ENCODE assay signal across 15 mouse cellular contexts in the genomic region with DNA sequence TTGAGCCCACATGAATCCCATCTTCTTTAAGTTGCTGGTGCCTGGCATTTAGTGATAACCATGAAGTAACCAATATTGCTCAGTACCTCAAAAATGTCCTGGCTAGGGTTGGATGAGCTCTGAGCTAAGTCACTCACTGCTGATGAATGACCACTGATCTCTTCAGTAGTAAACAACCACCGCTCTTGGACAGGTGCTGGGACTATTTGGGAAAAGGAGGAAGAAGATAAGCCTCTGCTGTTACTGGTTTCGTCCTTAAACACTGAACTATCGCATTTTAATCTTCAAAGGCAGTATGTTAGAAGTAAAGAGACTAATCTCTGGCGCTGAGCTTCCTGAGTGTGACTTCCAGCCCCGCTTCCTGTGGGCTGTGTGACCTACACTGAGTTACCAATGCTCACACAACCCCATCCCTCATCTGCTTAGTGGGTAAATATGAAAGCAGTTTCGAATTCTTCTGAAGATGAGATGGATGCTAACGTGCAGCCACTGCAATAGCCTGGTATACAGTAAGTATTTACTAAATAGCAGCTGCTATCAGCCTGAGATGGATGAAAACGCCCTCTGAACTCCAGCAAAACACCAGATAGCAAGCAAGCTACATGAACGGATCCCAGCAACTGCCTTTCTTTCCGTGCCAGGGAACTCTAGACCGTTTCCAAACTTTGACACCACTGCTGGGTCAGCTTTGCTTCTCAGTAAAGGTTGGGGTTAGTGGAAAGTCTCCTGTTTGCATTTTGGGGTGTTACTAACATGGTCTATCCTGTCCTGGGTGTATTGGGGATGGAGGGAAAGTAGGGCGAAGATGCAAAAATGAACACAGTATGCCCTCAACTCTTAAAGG. TPM values are rescaled to one million over a fixed set of nuclear protein-coding genes. Genes with fewer than 3 reads are reported as not detected.
DNase-seq lines count a peak whose midpoint lies in the region; ATAC-seq and TF ChIP-seq lines count a peak whose summit lies in the region.
"Had no signal": no experiment of that assay in that cellular context is flagged by ENCODE, and none has a peak within 500 bp of the region (broad histone marks: within the 10 kb centered on the region; RNA-seq: fewer than 3 reads in every experiment).

No protein-coding gene starts in this region.

- no peak overlapping the region for H3K4me3 ChIP-seq in heart, embryonic 12.5 days
- peak overlapping the region; percentile 25 to 33; a peak in 3 of 4 replicates for H3K4me3 ChIP-seq in MEL (ENCODE audit: control insufficient read depth in 1 of 2, insufficient read depth in 1 of 2, low read depth in 2 of 2, low read length in 2 of 2)
- no peak overlapping the region for H3K4me3 ChIP-seq in liver, embryonic 12.5 days
- no peak overlapping the region for H3K4me3 ChIP-seq in stomach, postnatal 0 days (ENCODE audit: low read depth, low read length)
- H3K4me3 ChIP-seq: forebrain, embryonic 13.5 days; layer of hippocampus, adult 2 months; midbrain, embryonic 15.5 days had no signal

- TF ChIP-seq EP300 in MEL (IDR thresholded peaks at IDR 0.05; ENCODE audit: low read depth in 1 of 2, low read length in 2 of 2): peak; percentile 73
- no peak for TF ChIP-seq EP300 in stomach, postnatal 0 days (optimal IDR thresholded peaks at IDR 0.05)

- no peaks in the 10 kb centered on the region for H3K27me3 ChIP-seq in heart, embryonic 12.5 days (replicated peaks)
- no peaks in the 10 kb centered on the region for H3K27me3 ChIP-seq in MEL (ENCODE audit: control insufficient read depth in 1 of 2, insufficient read depth in 2 of 2, low read length in 2 of 2)
- no peaks in the 10 kb centered on the region for H3K27me3 ChIP-seq in liver, embryonic 12.5 days (replicated peaks)
- no peaks in the 10 kb centered on the region for H3K27me3 ChIP-seq in stomach, postnatal 0 days (ENCODE audit: control insufficient read depth, insufficient read depth, low read length)
- H3K27me3 ChIP-seq: CH12.LX; forebrain, embryonic 13.5 days; midbrain, embryonic 15.5 days had no signal

- H3K9me3 ChIP-seq in heart, embryonic 12.5 days (replicated peaks): no peaks in the 10 kb centered on the region
- H3K9me3 ChIP-seq in MEL (replicated peaks; ENCODE audit: insufficient read depth, low read length): no peaks in the 10 kb centered on the region
- no peaks in the 10 kb centered on the region for H3K9me3 ChIP-seq in liver, embryonic 12.5 days (replicated peaks)
- no peaks in the 10 kb centered on the region for H3K9me3 ChIP-seq in stomach, postnatal 0 days (ENCODE audit: control insufficient read depth, low read length)
- H3K9me3 ChIP-seq: forebrain, embryonic 13.5 days; midbrain, embryonic 15.5 days had no signal

- 0 out of 2 replicates have a peak, but pooled peaks have one; percentile 55 for ATAC-seq in heart, embryonic 12.5 days (ENCODE audit: insufficient number of reproducible peaks, low FRiP score)
- peak; percentile 45; the same call in 1 of the 2 replicates for ATAC-seq in liver, embryonic 12.5 days
- ATAC-seq in stomach, postnatal 0 days (ENCODE audit: low FRiP score, low TSS enrichment): no peak
- ATAC-seq: forebrain, embryonic 13.5 days had no signal

- no peak for TF ChIP-seq POLR2A in MEL (IDR thresholded peaks at IDR 0.05; ENCODE audit: control insufficient read depth in 1 of 2, insufficient read depth in 1 of 2, low read depth in 1 of 2, low read length in 2 of 2, poor library complexity in 1 of 2)

- no peak overlapping the region for H3K4me2 ChIP-seq in heart, embryonic 12.5 days
- H3K4me2 ChIP-seq in liver, embryonic 12.5 days: peak overlapping the region; percentile 29
- H3K4me2 ChIP-seq in stomach, postnatal 0 days (replicated peaks; ENCODE audit: low read depth): no peak overlapping the region
- H3K4me2 ChIP-seq: forebrain, embryonic 13.5 days; midbrain, embryonic 15.5 days had no signal

- no peak for DNase-seq in heart, postnatal 25 days (ENCODE audit: low spot score)
- DNase-seq in MEL (ENCODE audit: low read depth, low spot score): no peak
- no peak for DNase-seq in stomach, postnatal 0 days (ENCODE audit: low spot score)
- no peak for DNase-seq in urinary bladder, adult 18-20 months (ENCODE audit: low spot score in 2 of 2)
- DNase-seq in left cerebral cortex, postnatal 14 days (ENCODE audit: low spot score in 2 of 2): no peak
- DNase-seq in cerebellum, adult 11 months: no peak
- DNase-seq: kidney, adult 11 months had no signal

- no peaks in the 10 kb centered on the region for H3K36me3 ChIP-seq in heart, embryonic 12.5 days
- peaks cover 0 to 20% of the 10 kb centered on the region in 2 experiments; a peak in 2 of 4 replicates for H3K36me3 ChIP-seq in MEL (ENCODE audit: control insufficient read depth in 1 of 2, insufficient read depth in 2 of 2, low read length in 2 of 2)
- no peaks in the 10 kb centered on the region for H3K36me3 ChIP-seq in liver, embryonic 12.5 days
- H3K36me3 ChIP-seq in stomach, postnatal 0 days (ENCODE audit: control insufficient read depth, insufficient read depth, low read length): no peaks in the 10 kb centered on the region
- H3K36me3 ChIP-seq: midbrain, embryonic 15.5 days had no signal

- peaks cover 3% of the 10 kb centered on the region; the same call in 1 of the 2 replicates for H3K4me1 ChIP-seq in heart, embryonic 12.5 days (replicated peaks)
- H3K4me1 ChIP-seq in MEL (ENCODE audit: control insufficient read depth in 1 of 2, insufficient read depth in 2 of 2, low read length in 2 of 2): peaks cover 13 to 26% of the 10 kb centered on the region in 2 experiments
- peaks cover 36% of the 10 kb centered on the region for H3K4me1 ChIP-seq in liver, embryonic 12.5 days
- H3K4me1 ChIP-seq in stomach, postnatal 0 days (replicated peaks; ENCODE audit: control insufficient read depth, insufficient read depth): no peaks in the 10 kb centered on the region
- H3K4me1 ChIP-seq: forebrain, embryonic 13.5 days; midbrain, embryonic 15.5 days had no signal

- H3K79me2 ChIP-seq in MEL (ENCODE audit: control insufficient read depth, insufficient read depth, low read length, poor library complexity): no peaks in the 10 kb centered on the region

- H3K27ac ChIP-seq in heart, embryonic 12.5 days (ENCODE audit: poor library complexity, severe bottlenecking): no peak overlapping the region
- peak overlapping the region; percentile 85 for H3K27ac ChIP-seq in MEL (ENCODE audit: control insufficient read depth, low read depth, low read length)
- peak overlapping the region; percentile 68 for H3K27ac ChIP-seq in liver, embryonic 12.5 days
- 0 out of 2 replicates have a peak overlapping the region, but pooled peaks have one; percentile 31 for H3K27ac ChIP-seq in stomach, postnatal 0 days (replicated peaks)
- H3K27ac ChIP-seq: forebrain, embryonic 13.5 days; layer of hippocampus, adult 2 months; midbrain, embryonic 15.5 days had no signal

- no peak overlapping the region for H3K9ac ChIP-seq in heart, embryonic 12.5 days
- H3K9ac ChIP-seq in MEL (ENCODE audit: control insufficient read depth, low read depth, low read length, poor library complexity, severe bottlenecking): peak overlapping the region; percentile 45
- H3K9ac ChIP-seq in liver, embryonic 12.5 days: no peak overlapping the region
- no peak overlapping the region for H3K9ac ChIP-seq in stomach, postnatal 0 days (ENCODE audit: low read length)
- H3K9ac ChIP-seq: forebrain, embryonic 13.5 days; midbrain, embryonic 15.5 days had no signal

- TF ChIP-seq RAD21 in MEL (IDR thresholded peaks at IDR 0.05; ENCODE audit: low read depth, low read length): no peak

- TF ChIP-seq CTCF in MEL (IDR thresholded peaks at IDR 0.05 in 2 of 3, conservative IDR thresholded peaks at IDR 0.05 in 1 of 3; ENCODE audit: control insufficient read depth in 1 of 3, insufficient read depth in 1 of 3, low read depth in 2 of 3, low read length in 3 of 3, poor library complexity in 1 of 3, severe bottlenecking in 1 of 3): no peak
- no peak for TF ChIP-seq CTCF in stomach, postnatal 0 days (IDR thresholded peaks at IDR 0.05; ENCODE audit: low read depth)

- intact Hi-C loops in heart, postnatal 25 days (cut with DNase I): no loop called here
- intact Hi-C loops in left cerebral cortex, postnatal 14 days (cut with DNase I): no loop called here

- 57% methylated on average over 12 of the region's 12 CpGs for WGBS in heart, embryonic 12.5 days
- WGBS in liver, embryonic 12.5 days (ENCODE audit: insufficient replicate concordance): 19% methylated on average over 12 of the region's 12 CpGs
- WGBS in stomach, postnatal 0 days: 59% methylated on average over 12 of the region's 12 CpGs

TF ChIP-seq in MEL, 35 proteins besides CTCF, POLR2A, EP300 and RAD21 (continues in another document):
- TF ChIP-seq MYB (IDR thresholded peaks at IDR 0.05; ENCODE audit: low read depth, low read length): peak; percentile 55; the same call in 1 of the 2 replicates
- no peak for TF ChIP-seq SMC3 (IDR thresholded peaks at IDR 0.05; ENCODE audit: low read depth, low read length)
- no peak for TF ChIP-seq USF2 (IDR thresholded peaks at IDR 0.05; ENCODE audit: borderline replicate concordance in 1 of 2, insufficient read depth in 1 of 2, low read depth in 1 of 2, low read length in 2 of 2)
- no peak for TF ChIP-seq MAZ (IDR thresholded peaks at IDR 0.05; ENCODE audit: low read depth, low read length)
- TF ChIP-seq ZNF384 (IDR thresholded peaks at IDR 0.05; ENCODE audit: low read depth, low read length): no peak
- TF ChIP-seq CHD1 (IDR thresholded peaks at IDR 0.05; ENCODE audit: low read depth, low read length): no peak
- TF ChIP-seq RCOR1 (IDR thresholded peaks at IDR 0.05; ENCODE audit: low read depth, low read length): peak; percentile 73; the same call in 1 of the 2 replicates
- TF ChIP-seq ZKSCAN1 (IDR thresholded peaks at IDR 0.05; ENCODE audit: low read depth, low read length): no peak
- no peak for TF ChIP-seq HCFC1 (IDR thresholded peaks at IDR 0.05; ENCODE audit: low read depth, low read length)
- no peak for TF ChIP-seq ZMIZ1 (IDR thresholded peaks at IDR 0.05; ENCODE audit: low read depth, low read length)
- peak; percentile 76 for TF ChIP-seq GATA1 (IDR thresholded peaks at IDR 0.05; ENCODE audit: low read depth, low read length)
- TF ChIP-seq MAFK (IDR thresholded peaks at IDR 0.05; ENCODE audit: borderline replicate concordance, low read depth, low read length): no peak
- no peak for TF ChIP-seq USF1 (IDR thresholded peaks at IDR 0.05; ENCODE audit: low read depth, low read length)
- peak; percentile 68 for TF ChIP-seq TCF12 (IDR thresholded peaks at IDR 0.05; ENCODE audit: low read depth, low read length)
- TF ChIP-seq TBP (IDR thresholded peaks at IDR 0.05; ENCODE audit: low read depth, low read length): no peak

RNA-seq across cellular contexts. Expression of gene Gm5426, which starts 44.4 kb away (rescaled TPM):
- not detected in 2 replicates for polyA plus RNA-seq in heart, embryonic 12.5 days (2016; fragmentation: Nextera tagmentation; extraction: Ambion mirVana)
- total RNA-seq in heart, postnatal 25 days (2021): not detected
- total RNA-seq in MEL (2012; rRNA removed): not detected in 2 replicates
- polyA plus RNA-seq in MEL (2012; ENCODE audit: insufficient read depth in 1 of 2, insufficient read length in 2 of 2, low read depth in 1 of 2, low replicate concordance in 2 of 2, missing spikeins in 1 of 2): 1 to 10 TPM in 1 of 2 experiments, not detected in 1; 1.0 TPM
- not detected in 2 replicates for polyA plus RNA-seq in liver, embryonic 12.5 days (2016; fragmentation: Nextera tagmentation; extraction: Ambion mirVana)
- not detected in 2 replicates for polyA plus RNA-seq in stomach, postnatal 0 days (2015; fragmentation: Nextera tagmentation; extraction: Ambion mirVana)
- not detected for total RNA-seq in left cerebral cortex, postnatal 14 days (2021)
- total RNA-seq: CH12.LX; layer of hippocampus, adult 2 months had no signal
- polyA plus RNA-seq: forebrain, embryonic 13.5 days; gonadal fat pad, adult 2 months; limb, embryonic 14.5 days; midbrain, embryonic 15.5 days had no signal

Comparison
In these comparisons a context has a peak if more than half of its experiments do, and no peak if none do; other contexts are left out.
1. H3K4me3 ChIP-seq: peak in MEL (2 of 2); none in heart, embryonic 12.5 days (single experiment), liver, embryonic 12.5 days (single experiment) and stomach, postnatal 0 days (single experiment).